Mouse (Mus musculus) lung, adult 18-20 months (tissue): ENCODE data around the gene Kcnk5.
A peak's percentile ranks its signal among the peaks of the same experiment; 100 is the strongest.

Source experiments
- DNase-seq, 2 experiments: peaks; one replicate each; pipeline ENCODE4 v3.0.0; 2022; ENCODE audit warnings: mixed read lengths in 2 of 2

Kcnk5 gene

DNA sequence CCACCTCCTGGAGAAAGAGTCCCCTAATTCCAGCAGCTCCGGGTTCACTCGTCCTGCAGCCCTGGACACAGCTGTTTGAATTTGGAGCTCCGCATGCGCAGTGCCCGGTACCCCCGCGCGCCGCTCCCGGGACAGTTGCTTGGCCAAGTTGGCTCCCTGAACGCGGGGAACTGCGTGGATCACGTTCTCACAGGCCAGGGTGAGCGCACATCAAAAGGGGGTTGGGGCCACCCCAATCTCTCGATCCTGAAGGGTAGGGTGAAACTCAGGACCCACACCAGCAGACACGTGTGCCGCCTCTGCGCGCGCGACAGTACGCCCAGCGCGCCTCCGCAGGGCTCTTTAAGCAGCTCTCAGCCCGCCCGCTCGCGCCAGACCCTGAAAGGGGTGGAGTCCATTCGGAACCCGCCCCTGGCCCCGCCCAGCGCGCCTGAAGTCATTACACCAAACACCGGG, at the start of gene Kcnk5:
TSS of gene Kcnk5 (minus strand) at position 344 of the 456 bp plus-strand sequence.
- DNase-seq = peak; percentile 90 to 93

DNA sequence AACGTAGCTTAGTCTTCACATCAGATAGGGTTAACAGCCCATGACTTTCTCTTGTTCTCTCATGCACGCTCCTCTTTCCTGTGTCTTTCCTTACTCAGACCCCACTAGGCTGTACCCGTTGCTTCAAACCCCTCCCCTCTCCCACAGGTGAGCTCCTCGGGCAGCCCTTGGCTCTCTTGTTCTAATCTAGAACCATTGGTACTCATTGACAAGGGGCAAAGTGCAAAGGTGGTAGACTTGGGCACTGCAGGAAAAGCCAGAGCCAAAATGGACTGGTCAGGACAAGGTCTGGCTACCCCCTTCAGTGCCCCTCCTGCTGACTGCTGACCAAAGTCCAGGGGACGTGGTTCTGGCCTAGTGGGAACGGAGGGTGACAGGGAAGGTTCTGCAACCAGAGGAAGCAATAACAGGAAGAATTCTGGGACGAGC, 48.5 kb upstream of the Kcnk5 start:
- DNase-seq = no peak

DNA sequence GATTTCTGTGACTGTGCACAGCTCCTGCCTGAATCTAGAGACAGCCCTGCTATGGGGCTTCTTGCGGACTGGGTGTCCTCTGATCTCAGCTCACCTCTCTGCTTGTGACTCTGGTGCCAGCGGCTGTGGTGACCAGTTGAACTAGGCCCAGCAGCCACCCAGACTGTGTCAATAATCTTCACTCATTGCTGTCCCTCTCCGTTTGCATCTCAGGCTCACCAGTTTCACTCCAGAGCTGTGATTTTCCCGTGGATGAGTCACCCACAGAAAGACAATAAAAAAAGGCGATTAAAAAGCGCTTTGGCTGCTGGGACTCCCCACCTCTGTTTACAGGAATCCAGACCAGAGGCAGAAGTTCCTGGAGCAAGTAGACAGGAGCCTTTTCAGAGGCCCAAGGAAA, 47.8 kb upstream of the Kcnk5 start:
- no peak for DNase-seq

DNA sequence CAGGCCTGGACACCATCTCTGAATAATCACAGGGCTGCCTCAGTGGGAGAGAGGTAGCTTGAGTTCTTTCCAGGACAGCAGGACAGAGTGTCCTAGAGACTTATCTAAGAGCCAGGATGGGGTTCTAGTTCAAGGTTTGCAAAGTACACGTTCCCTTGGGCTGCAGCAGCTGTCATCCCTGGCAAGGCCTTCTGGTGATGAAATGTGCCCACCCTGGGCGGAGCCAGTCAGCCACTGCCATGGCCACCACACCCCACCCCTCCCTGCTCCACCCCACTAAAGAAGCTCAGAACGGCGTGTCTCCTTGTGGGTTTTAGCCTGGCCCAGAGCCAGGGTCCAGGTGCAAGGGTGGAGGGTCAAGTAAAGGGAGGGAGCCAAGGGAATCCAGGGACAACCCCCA, 46.7 kb upstream of the Kcnk5 start:
- no peak for DNase-seq

DNA sequence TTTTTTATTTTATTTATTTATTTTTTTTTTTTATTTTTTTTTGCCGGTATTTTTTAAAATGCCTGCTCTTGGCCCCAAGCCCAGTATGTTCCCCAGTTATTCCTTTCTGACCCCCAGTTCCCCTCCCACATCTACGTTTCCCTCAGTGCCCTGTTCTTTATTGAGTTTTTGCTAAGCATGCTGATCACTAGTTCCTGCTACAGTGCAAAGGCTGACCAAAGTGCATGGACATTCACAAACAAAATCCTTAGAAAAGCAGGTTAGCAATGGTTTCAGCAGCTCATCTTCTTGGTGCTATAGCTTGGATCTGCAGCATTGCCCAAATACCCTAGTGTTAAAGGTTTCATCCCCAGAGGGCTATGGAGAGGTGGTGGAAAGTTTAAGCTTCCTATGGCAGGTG, 45.4 kb upstream of the Kcnk5 start:
- no peak for DNase-seq

DNA sequence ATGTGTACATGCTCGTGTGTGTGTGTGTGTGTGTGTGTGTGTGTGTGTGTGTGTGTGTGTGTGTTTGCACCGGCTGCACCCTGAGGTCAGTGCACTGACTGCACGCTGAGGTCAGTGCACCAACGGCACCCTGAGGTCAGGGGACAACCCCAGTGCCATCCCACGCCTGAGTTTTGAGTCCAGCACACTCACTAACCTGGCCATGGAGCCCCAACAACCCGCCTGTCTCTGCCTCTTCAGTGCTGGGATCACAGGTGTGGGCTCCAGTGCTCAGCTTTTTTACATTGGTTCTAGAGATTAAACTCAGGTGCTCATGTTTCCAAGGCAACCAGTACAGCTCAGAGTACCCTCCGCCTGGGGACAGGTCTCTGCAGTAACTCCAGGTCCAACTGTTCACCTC, 44.9 kb upstream of the Kcnk5 start:
- no peak for DNase-seq

DNA sequence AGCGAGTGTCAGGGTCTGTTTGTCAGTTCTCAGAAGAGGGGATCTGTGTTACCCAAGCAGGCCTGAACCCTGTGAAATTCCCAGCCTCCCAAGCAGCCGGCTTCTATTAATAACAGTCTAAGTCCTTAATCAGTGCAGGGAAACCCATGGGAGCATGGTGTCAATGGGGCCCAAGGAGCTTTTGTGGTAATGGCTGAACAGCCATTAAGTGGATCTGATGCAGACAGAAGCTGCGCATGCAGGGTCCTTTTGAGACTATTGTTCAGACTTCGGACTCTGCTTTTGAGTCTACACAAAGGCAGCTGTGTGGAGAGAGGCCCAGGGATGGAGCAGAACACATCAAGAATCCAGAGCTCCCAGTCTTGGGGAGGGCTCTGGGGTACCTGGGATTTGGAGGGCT, 43.9 kb upstream of the Kcnk5 start:
- DNase-seq = no peak

DNA sequence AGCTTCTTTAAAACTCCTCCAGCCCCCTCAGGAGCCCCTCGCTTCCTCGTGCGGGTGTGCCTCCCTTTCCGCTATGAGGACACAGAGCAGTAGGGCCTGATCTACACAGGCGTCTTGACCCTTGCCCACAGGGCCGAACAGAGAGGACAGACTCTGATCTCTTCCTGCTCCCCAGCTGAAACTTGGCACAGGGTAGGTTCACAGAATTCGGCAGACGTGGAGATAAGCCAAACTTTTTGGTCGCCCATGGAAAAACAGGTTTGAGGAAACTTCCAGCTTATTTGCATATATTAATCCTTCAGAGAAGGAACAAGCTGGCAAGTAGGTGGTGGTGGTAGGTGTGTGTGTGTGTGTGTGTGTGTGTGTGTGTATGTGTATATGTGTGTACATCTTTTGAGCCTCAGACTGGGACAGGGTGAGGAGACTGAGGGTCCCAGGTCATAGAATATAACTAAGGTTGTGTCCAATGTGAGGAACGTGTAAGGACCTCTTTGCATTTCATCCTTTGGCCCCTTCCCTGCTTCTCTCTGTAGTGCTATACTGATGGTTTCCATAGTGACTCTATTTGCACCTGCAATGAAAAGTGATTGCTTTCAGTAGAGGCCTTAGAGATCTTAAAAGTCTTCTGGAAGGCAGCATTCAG, 43.1 kb upstream of the Kcnk5 start:
- no peak for DNase-seq

DNA sequence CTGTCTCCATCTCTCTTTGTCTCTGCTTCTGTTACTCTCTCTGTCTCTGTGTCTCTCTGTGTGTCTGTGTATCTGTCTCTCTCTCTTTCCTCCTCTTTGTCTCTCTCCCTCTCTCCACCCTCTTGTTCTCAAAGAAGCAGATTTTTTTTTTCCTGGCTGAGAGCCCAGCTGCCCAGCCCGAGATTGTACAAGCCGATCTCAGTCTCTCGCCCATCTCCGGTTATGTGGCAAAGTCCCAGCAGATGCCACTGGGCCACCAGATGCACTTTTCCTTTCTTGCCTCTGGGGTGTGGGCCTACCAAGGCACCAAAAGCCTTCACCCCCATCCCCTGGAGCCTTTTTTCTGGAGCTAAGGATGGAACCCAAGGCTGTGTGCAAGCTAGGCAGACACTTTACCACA, 42.6 kb upstream of the Kcnk5 start:
- no peak for DNase-seq

DNA sequence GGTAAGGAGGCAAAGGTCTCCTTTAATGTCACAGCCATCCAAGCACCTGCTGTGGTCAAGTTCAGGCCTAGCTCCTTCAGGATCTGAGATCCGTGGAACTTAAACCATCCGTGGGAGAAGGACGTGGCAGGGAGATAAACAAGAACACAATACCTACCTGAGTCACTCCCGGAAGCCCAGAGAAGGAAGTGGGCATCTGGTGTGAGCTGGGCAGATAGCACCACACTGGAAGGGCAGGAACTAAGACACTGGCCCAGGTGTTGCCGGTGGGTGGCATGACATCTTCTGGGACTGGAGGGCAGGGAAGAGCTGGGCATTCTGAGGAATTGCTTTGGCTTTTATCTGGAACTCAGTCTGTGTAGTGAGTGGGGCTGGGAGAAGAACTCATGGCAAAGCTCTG, 41.6 kb upstream of the Kcnk5 start:
- no peak for DNase-seq

DNA sequence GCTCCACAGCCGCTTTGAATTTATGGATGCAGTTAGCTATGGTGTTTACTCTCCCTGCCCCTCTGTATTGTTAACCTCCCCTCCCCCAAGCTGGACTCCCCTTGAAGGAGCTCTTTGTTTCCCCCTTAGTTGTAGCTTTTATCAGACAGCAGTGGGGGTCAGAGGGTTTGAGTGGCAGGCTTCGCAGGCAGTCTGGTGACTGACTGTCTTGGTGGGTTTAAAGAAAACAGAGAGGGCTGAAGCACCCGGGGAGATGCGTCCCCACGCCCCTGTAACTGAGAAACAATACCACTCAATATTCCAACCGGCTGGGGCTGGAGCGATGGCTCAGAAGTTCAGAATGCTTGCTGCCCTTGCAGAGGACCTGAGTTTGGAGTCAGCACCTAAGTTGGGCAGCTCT, 39.5 kb upstream of the Kcnk5 start:
- no peak for DNase-seq

DNA sequence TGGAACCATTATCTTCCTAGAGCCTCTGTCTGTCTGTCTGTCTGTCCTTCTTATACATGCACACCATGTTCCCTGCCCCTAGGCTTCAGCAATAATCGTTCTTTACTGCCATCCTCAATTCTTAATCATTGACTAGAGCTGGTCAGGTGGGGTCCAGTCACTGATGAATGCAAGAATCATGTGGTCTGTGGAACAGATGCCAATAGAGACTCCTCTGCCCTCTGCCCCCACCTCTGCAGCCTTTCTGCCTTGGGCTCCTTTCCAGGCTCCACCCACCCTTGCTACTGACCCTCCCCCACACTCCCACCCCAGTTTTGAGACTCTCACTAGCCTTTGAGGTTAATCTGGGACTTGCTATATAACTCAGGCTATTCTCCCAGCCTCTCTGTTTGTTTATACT, 38.2 kb upstream of the Kcnk5 start:
- no peak for DNase-seq

DNA sequence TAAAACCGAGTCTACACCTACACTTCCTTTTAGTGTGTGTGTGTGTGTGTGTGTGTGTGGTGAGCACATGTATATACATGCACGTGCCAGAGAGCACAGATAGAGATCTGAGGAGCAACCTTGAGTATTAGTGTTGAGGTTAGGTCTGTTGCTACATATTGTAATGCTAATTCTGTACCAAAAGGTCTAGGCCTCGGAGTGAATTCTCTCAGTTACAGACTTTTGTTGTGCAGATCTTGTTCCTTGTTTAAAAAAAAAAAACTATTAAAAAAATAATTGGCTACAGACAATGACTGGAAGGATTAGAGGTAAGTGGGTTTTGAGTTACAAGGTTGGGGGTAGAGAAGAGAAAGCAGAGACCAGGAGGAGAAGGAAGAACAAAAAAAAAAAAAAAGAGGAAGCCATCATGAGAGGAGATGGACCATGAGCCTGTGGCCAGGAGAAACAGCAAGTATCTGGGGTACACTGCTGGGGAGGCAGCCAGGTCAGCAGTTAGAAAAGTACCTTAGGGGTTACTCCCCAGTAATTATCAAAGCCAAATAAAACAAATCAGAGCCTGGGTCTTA, 35.8 kb upstream of the Kcnk5 start:
- no peak for DNase-seq

DNA sequence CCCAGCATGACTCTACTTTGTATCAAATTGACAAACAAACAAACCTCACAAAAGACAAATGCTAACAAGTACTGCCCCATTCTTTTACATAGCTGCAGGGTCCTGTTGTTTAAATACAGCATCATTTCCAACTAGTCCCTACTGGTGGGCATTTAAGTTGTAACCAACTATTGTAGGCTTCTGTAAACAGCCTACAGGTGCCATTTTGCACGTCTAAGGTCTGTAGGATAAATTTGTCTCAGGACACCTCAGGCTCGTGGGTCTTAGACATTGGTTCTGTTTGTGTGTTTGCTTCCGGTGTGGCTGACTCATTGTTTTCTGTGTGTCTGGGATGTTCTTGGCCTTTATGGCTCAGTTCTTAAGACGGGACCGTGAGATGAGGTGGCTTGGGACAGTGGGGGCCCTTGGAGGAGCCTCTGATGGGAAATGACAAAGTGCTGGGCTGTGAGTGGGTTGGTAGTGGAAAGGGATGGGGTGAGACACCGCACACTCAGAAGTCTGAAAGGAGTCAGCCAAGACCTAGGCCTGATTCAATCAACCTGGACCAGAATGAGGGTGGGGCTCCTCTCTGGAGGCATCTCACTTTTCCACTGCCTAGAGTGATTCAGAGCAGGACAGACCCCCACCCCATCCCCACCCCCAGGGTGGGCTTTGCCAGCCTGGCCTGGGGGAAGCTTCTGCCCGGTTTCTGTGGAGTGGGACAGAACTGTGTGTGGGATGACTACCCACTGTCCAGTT, 35.1 kb upstream of the Kcnk5 start:
- no peak for DNase-seq

DNA sequence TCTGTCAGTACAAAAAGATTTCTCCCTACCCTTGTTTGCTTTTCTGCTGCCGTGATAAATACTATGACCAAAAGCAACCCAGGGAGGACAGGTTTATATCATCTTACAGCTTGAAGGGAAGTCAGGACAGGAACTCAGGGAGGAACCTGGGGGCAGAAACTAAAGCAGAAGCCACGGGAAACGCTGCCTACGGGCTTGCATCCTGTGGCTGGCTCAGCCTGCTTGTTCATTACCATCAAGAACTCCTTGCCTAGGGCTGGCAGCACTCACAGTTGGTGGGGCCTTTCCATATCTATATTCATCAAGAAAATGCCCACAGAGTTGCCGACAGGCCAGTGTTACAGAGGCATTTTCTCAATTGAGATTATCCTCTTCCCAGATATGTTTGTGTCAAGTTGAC, 34.2 kb upstream of the Kcnk5 start:
- DNase-seq = no peak

DNA sequence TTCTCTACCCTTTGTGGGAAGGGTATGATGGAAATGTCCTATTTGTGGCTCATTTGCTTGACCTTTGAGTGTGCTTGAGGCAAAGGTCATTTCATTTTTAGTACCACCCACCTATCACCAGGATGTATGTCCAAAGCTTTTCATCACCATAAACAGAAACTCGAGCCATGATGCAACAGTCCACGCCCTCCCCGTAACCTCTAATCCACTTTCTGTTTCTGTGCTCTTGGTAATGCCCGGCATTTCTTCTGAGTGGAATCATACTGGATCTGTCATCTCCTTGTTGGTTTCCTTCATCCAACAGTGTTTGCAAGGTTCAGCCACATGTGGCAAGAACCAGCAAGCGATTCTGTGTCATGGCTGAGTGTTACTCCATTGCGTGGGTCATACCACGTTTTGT, 32.5 kb upstream of the Kcnk5 start:
- DNase-seq = peak; percentile 20 to 50

DNA sequence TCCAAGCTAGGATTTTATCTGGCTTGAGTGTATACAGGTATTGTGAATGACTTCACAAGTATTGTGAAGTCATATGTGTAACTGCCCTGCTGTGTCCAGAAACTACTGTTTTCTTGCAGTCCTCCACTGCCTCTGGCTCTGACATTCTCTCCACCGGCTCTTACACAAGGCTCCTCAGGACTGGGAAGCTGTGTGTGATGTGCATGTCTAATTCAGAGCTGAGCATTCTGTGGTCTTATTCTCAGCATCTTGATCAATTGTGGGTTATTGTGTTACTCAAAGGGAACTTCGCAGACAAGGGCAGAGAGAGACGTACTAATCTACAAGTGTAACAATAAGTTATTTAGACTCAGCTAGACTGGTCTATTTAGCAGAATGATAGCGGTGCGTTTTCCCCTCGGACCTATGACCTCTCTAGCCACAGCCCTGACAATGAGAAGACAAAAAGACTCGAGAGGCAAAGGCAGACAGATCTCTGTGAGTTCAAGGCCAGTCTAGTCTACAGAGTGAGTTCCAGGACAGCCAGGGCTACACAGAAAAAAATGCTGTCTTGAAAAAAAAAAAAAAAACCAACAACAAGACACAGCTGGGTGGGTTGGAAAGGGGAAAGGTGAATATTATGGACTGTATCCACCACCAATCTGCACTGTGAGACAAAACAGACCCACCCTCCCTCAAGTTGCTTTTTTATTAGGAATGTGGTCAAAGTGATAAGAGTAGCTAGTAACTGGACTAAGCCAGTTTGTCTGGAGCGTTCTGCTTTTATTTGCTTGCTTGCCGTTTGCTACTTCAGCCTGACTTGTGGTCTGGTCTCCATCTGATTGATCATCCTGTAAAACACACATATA, 30.4 kb upstream of the Kcnk5 start:
- no peak for DNase-seq

DNA sequence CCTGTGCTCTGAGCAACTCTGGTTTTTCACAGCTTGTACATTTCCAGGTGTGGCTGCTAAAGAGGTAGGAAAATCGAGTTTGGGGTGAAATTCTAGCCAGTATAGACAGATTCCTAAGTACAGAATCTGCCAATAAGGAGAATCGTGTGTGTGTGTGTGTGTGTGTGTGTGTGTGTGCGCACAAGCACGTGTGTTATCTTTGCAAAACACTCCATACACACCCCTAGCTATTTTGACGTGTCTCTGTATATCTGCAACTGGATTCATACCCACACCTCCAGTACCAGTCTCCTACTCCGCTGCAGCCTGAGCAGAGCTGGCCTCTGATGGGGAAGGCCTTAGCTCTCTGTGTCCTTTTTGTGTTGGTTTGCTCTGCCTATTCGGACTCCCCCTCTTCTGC, 28.3 kb upstream of the Kcnk5 start:
- DNase-seq = no peak

DNA sequence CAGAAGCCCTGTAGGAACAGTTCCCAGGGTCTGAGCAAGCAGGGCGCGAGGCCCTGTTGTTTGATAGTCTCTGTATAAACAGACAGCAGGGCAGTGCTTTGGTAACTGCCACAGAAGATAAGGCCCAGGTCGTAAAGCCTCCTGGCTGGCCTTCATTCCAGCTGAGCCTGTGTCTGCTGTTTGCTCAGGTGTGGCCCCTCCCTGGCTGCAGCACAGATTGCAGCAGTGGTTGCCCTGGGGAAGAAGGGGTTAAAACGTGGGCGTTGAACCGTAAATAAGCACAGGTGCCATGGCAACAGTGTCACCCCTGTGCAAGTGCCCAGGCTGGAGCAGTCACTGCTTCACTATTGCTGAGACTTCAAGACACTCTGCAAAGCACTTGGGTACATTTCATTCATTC, 26.8 kb upstream of the Kcnk5 start:
- no peak for DNase-seq

DNA sequence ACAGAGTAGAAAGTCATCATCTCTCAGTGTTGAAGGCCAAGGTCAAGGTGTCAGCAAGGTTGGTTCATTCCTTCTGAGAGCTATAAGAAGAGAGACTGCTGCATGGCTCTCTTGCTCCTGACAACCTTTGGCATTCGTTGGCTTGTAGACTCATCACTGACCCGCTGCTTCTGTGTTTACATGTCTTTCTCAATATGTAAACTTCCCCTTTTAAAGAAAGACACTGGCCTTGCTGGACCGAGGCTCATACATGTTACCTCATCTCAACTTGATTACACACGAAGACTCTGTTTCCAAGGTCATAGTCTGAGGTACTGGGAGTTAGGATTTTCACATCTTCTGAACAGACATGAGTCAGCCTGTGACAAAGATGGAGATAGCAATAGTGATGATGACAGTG, 24.1 kb upstream of the Kcnk5 start:
- no peak for DNase-seq

DNA sequence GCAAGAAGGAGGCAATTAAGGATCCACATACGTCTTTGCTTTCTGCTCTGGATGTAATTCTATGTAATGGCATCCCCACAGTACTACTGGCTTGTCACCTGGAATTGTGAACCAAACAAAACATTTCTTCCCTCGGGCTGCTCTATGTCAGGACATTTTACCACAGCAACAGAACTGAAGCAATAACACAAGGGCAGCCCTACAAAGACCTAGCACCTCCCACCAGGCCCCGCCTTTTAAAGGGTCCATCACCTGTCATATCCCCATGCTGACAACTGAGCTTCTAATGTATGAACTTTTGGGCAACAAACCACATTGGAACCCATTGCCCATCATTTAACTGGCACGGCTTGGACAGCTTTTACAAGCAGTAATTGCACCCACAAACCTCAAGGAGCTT, 21.7 kb upstream of the Kcnk5 start:
- DNase-seq = no peak

DNA sequence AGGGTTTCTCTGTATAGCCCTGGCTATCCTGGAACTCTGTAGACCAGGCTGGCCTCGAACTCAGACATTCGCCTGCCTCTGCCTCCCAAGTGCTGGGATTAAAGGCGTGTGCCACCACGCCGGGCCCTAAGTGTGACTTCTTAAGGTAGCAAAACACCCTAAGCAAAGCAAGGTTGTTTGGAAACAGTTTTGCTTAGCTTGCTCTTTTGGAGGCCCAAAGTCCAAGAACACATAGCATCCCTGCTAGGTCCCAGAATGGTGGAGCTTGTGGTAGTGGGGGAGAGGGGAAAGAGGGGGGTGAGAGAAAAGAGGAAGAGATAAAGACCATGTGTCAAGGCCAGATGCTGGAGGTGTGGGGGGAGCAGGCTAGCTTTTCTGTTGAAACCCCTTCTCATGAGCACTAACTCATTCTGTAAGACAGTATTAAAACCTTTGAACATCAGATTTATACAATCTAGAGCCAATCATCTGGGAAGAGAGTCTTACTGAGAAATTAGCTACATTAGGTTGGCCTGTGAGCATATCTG, 21.1 kb upstream of the Kcnk5 start:
- DNase-seq = no peak

DNA sequence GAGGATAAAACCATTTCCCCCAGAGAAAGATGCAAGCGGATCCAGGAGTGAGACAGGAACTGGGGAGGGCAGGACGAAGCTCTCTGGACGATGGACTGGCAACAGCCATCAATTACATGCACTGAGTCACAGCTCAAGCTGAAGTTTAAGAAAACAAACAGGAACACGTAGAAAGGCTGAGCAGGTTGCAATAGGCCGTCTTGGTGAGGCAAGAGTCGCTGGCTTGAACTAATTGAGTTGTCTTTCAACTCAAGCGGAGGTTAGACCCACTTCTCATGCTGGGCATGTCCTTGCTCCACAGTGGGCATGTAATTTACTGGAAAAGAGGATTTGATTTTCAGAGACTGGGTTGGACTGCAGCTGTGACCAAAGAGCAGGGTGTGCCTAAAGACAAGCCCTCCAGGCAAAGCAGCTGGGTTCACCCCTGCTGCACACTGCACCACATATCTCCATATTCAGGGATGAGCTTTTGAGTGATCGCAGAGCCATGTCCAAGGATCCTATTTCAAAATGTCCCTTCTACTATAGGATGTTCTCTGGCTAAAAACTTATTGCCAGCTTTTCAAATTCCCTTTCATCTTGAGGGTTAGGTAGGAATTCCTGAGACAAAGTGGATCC, 19.6 kb upstream of the Kcnk5 start:
- DNase-seq = no peak
